Mouse (Mus musculus) cerebellum, adult 2 months (tissue): ENCODE data around the gene Ager. TPM values are rescaled to one million over a fixed set of nuclear protein-coding genes. Genes with fewer than 3 reads are reported as not detected.

Experiments used
- DNase-seq, 2 experiments: peaks; one replicate each; pipeline ENCODE4 v3.0.0; 2021
- H3K27ac ChIP-seq: fragments of 200-500 bp; 2 replicates; pipeline ENCODE4 v1.5.1; 2012; ENCODE audit warnings: low read length, control low read depth, inconsistent platforms; ENCODE audit not compliant: insufficient read depth
- H3K27me3 ChIP-seq: fragments of 200-500 bp; 2 replicates; pipeline ENCODE4 v1.6.1; 2012; ENCODE audit warnings: inconsistent platforms, mild to moderate bottlenecking, low read length, moderate library complexity; ENCODE audit not compliant: control insufficient read depth, insufficient read depth
- H3K4me1 ChIP-seq: fragments of 200-500 bp; 2 replicates; pipeline ENCODE4 v1.6.1; 2011; ENCODE audit warnings: low read length; ENCODE audit not compliant: control insufficient read depth, insufficient read depth
- H3K4me3 ChIP-seq: fragments of 200-500 bp; replicated peaks from 2 replicates; pipeline ENCODE3; 2011; ENCODE audit warnings: mild to moderate bottlenecking, low read depth, low read length, control low read depth; ENCODE audit not compliant: insufficient read depth
- CTCF ChIP-seq: fragments of 200-500 bp; IDR thresholded peaks from 2 replicates; pipeline ENCODE4 v1.5.1; 2011; ENCODE audit warnings: low read depth, mild to moderate bottlenecking, control low read depth, low read length, moderate library complexity, borderline replicate concordance; ENCODE audit not compliant: insufficient read depth
- POLR2A ChIP-seq: fragments of 200-500 bp; IDR thresholded peaks from 2 replicates; pipeline ENCODE4 v1.6.1; 2011; ENCODE audit warnings: low read length, control low read depth, borderline replicate concordance; ENCODE audit not compliant: insufficient read depth
- WGBS: fragments of 180-500 bp; shearing (Covaris S2); methylation state at CpG from one replicate; pipeline ENCODE4 v1.1.7; 2018; 5-methylcytosine and 5-hydroxymethylcytosine counted together
- polyA plus RNA-seq: library from polyadenylated mRNA; depleted of rRNA; stranded (reverse); fragments of >200 nt; gene quantifications from 2 replicates; pipeline ENCODE4 v1.2.3, GENCODE M21; 2012

The Ager gene
- polyA plus RNA-seq, 1 experiment: 1.4 TPM

GRCm38 (mm10) chr17:34626062-34626772, 28.6 kb downstream of the Ager start:
- H3K4me3 ChIP-seq: peak overlapping the region; percentile 79
- H3K4me1 ChIP-seq: peaks cover 10% of the 10 kb centered on the region
- TF ChIP-seq POLR2A (no peak), CTCF (no peak)
- H3K27me3 ChIP-seq: no peaks in the 10 kb centered on the region
- no peak for DNase-seq
- WGBS: 47% methylated on average over 16 of the region's 16 CpGs
- H3K27ac ChIP-seq: peak overlapping the region; percentile 73

- Histone ChIP-seq H3K27ac (peak overlapping the region; percentile 73), H3K4me1 (peaks cover 10% of the 10 kb centered on the region)
- no peak for DNase-seq
Observed at GRCm38 (mm10) chr17:34626773-34627092, 29.1 kb downstream of the Ager start.

GRCm38 (mm10) chr17:34627093-34627942, 29.7 kb downstream of the Ager start:
- Histone ChIP-seq H3K4me3 (peak overlapping the region; percentile 79), H3K4me1 (peaks cover 10% of the 10 kb centered on the region), H3K27me3 (no peaks in the 10 kb centered on the region), H3K27ac (peak overlapping the region; percentile 97)
- 0% methylated on average over 45 of the region's 45 CpGs for WGBS
- TF ChIP-seq POLR2A (peak; percentile 70), CTCF (no peak)
- peak; percentile 87 to 91 for DNase-seq

More at GRCm38 (mm10) chr17:34626773-34627092, 29.1 kb downstream of the Ager start:
- Histone ChIP-seq H3K27me3 (no peaks in the 10 kb centered on the region), H3K4me3 (peak overlapping the region; percentile 79)
- WGBS: under 1% methylated on average over 18 of the region's 18 CpGs
- TF ChIP-seq POLR2A (no peak), CTCF (peak; percentile 10; the same call in 1 of the 2 replicates)

GRCm38 (mm10) chr17:34627943-34628643, 30.4 kb downstream of the Ager start, which contains the start of gene Ppt2:
TSS of gene Ppt2 (minus strand) at chr17:34628510.
- peak; percentile 88 for DNase-seq
- Histone ChIP-seq H3K27ac (peak within 1 kb of the TSS; percentile 97), H3K4me1 (peaks cover 10% of the 10 kb centered on the region), H3K27me3 (no peaks in the 10 kb centered on the region), H3K4me3 (peak within 1 kb of the TSS; percentile 79)
- under 1% methylated on average over 29 of the region's 29 CpGs for WGBS
- TF ChIP-seq CTCF (no peak), POLR2A (no peak)

GRCm38 (mm10) chr17:34628644-34628967, 30.9 kb downstream of the Ager start:
- no peak for TF ChIP-seq POLR2A
- no peak for TF ChIP-seq CTCF
- DNase-seq: peak in 1 of 2 experiments; percentile 47
- 7% methylated on average over 5 of the region's 5 CpGs for WGBS
- Histone ChIP-seq H3K27ac (peak overlapping the region; percentile 97), H3K4me3 (peak overlapping the region; percentile 79), H3K4me1 (peaks cover 10% of the 10 kb centered on the region), H3K27me3 (no peaks in the 10 kb centered on the region)

GRCm38 (mm10) chr17:34629221-34629751, 31.6 kb downstream of the Ager start, which contains the start of gene Prrt1:
TSS of gene Prrt1 (plus strand) at chr17:34629533.
- peak; percentile 74 to 76 for DNase-seq
- H3K4me3 ChIP-seq: peak within 1 kb of the TSS; percentile 79
- TF ChIP-seq CTCF: no peak
- TF ChIP-seq POLR2A: no peak
- peaks cover 10% of the 10 kb centered on the region for H3K4me1 ChIP-seq
- WGBS: 2% methylated on average over 16 of the region's 16 CpGs
- peak within 1 kb of the TSS; percentile 97 for H3K27ac ChIP-seq
- no peaks in the 10 kb centered on the region for H3K27me3 ChIP-seq
